9 mouse cellular contexts compared by ENCODE assay signal in the genomic region with DNA sequence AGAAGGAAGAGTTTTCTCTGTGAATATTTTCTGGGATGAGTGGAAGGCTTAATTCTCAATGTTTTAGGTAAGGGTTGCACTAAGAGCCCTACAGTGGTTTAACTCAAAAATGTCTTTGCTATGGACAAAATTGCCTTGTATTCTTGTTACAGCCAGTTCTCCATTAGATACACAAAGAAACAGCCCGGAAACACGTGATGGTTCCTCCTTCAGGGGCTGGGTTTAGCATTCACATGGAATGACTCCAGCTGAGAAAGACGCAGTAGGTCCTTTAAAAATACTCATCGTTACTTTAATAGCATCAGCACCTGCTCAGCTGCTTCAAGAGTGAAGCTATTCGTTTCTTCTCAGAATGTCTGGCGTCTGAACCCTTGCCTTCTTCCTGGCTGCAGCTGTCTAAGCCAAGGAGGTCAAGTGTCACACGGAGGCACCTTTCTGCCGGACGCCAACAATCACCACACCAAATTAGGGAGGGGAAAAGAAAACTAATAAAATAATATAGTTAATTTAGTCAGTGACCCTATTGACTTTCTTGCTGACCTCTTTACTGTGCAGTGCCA. TPM values are rescaled to one million over a fixed set of nuclear protein-coding genes. Genes with fewer than 3 reads are reported as not detected.
DNase-seq lines count a peak whose midpoint lies in the region; ATAC-seq and TF ChIP-seq lines count a peak whose summit lies in the region.
"Had no signal": no experiment of that assay in that cellular context is flagged by ENCODE, and none has a peak within 500 bp of the region (broad histone marks: within the 10 kb centered on the region; RNA-seq: fewer than 3 reads in every experiment).

No protein-coding gene starts in this region.

- TF ChIP-seq CTCF in E14TG2a.4 (conservative IDR thresholded peaks at IDR 0.05; ENCODE audit: low read length): no peak

- WGBS in hindbrain, embryonic 10.5 days: 31% methylated on average over 9 of the region's 9 CpGs
- WGBS in hindbrain, embryonic 14.5 days: 42% methylated on average over 9 of the region's 9 CpGs
- 19% methylated on average over 9 of the region's 9 CpGs for WGBS in limb, embryonic 12.5 days

- DNase-seq in hindbrain, embryonic 10.5 days (ENCODE audit: low spot score): no peak
- DNase-seq in hindbrain, embryonic 14.5 days (ENCODE audit: low spot score): no peak
- peak; percentile 34 for DNase-seq in embryo, embryonic 11 days
- no peak for DNase-seq in spleen, postnatal 10 days (ENCODE audit: low spot score in 2 of 2)
- no peak for DNase-seq in cerebellum, adult 9-10 months

- no peak overlapping the region for H3K27ac ChIP-seq in hindbrain, embryonic 10.5 days
- H3K27ac ChIP-seq in hindbrain, embryonic 14.5 days: no peak overlapping the region
- H3K27ac ChIP-seq in limb, embryonic 12.5 days: 0 out of 2 replicates have a peak overlapping the region, but pooled peaks have one; percentile 51

- no peak overlapping the region for H3K9ac ChIP-seq in hindbrain, embryonic 14.5 days
- no peak overlapping the region for H3K9ac ChIP-seq in limb, embryonic 12.5 days (replicated peaks)

- H3K4me1 ChIP-seq in hindbrain, embryonic 10.5 days (replicated peaks): peaks cover 39% of the 10 kb centered on the region
- H3K4me1 ChIP-seq in hindbrain, embryonic 14.5 days (replicated peaks; ENCODE audit: control insufficient read depth, insufficient read depth, low read length): peaks cover 16% of the 10 kb centered on the region
- peaks cover 63% of the 10 kb centered on the region for H3K4me1 ChIP-seq in E14TG2a.4 (replicated peaks; ENCODE audit: low read depth, low read length)
- peaks cover 32% of the 10 kb centered on the region for H3K4me1 ChIP-seq in limb, embryonic 12.5 days (replicated peaks)

- ATAC-seq in hindbrain, embryonic 14.5 days (ENCODE audit: low FRiP score): no peak
- ATAC-seq in limb, embryonic 12.5 days (ENCODE audit: insufficient number of reproducible peaks, insufficient read depth, low FRiP score, low TSS enrichment, low read depth): no peak
- no peak for ATAC-seq in erythroid progenitor cell, adult 5-6 weeks (replicated peaks; ENCODE audit: low FRiP score, poor library complexity, severe bottlenecking)

- no peak overlapping the region for H3K4me2 ChIP-seq in hindbrain, embryonic 14.5 days (replicated peaks)
- peak overlapping the region; percentile 72 for H3K4me2 ChIP-seq in limb, embryonic 12.5 days

- H3K27me3 ChIP-seq in hindbrain, embryonic 10.5 days (ENCODE audit: insufficient read depth, poor library complexity, severe bottlenecking): peaks cover 69% of the 10 kb centered on the region
- H3K27me3 ChIP-seq in hindbrain, embryonic 14.5 days (ENCODE audit: control insufficient read depth, insufficient read depth, low read length): peaks cover 11% of the 10 kb centered on the region
- peaks cover 21% of the 10 kb centered on the region for H3K27me3 ChIP-seq in E14TG2a.4 (ENCODE audit: insufficient read depth, low read length)
- peaks cover 6% of the 10 kb centered on the region for H3K27me3 ChIP-seq in limb, embryonic 12.5 days

- 0 out of 2 replicates have a peak overlapping the region, but pooled peaks have one; percentile 72 for H3K4me3 ChIP-seq in hindbrain, embryonic 10.5 days
- H3K4me3 ChIP-seq in hindbrain, embryonic 14.5 days (replicated peaks; ENCODE audit: low read length): no peak overlapping the region
- H3K4me3 ChIP-seq in E14TG2a.4 (replicated peaks; ENCODE audit: low read length): peak overlapping the region; percentile 85
- H3K4me3 ChIP-seq in limb, embryonic 12.5 days (replicated peaks): peak overlapping the region; percentile 78

- no peaks in the 10 kb centered on the region for H3K9me3 ChIP-seq in hindbrain, embryonic 10.5 days
- no peaks in the 10 kb centered on the region for H3K9me3 ChIP-seq in hindbrain, embryonic 14.5 days (ENCODE audit: control insufficient read depth, low read length)
- no peaks in the 10 kb centered on the region for H3K9me3 ChIP-seq in E14TG2a.4 (ENCODE audit: low read length)
- H3K9me3 ChIP-seq in limb, embryonic 12.5 days: no peaks in the 10 kb centered on the region

- H3K36me3 ChIP-seq in hindbrain, embryonic 10.5 days: no peaks in the 10 kb centered on the region
- no peaks in the 10 kb centered on the region for H3K36me3 ChIP-seq in hindbrain, embryonic 14.5 days (replicated peaks; ENCODE audit: control insufficient read depth, insufficient read depth)
- peaks cover 5% of the 10 kb centered on the region for H3K36me3 ChIP-seq in E14TG2a.4 (ENCODE audit: insufficient read depth, low read length)
- peaks cover 2% of the 10 kb centered on the region for H3K36me3 ChIP-seq in limb, embryonic 12.5 days

RNA-seq across cellular contexts. Expression of gene Shisa2, which starts 0.7 kb away (rescaled TPM):
- 15.0 and 17.1 TPM in 2 replicates for polyA plus RNA-seq in hindbrain, embryonic 10.5 days (2016; fragmentation: Nextera tagmentation; extraction: Ambion mirVana)
- polyA plus RNA-seq in hindbrain, embryonic 14.5 days (2014; fragmentation: Nextera tagmentation; extraction: Ambion mirVana): 5.6 and 6.5 TPM in 2 replicates
- polyA plus RNA-seq in limb, embryonic 12.5 days (2016; fragmentation: Nextera tagmentation; extraction: Ambion mirVana): 89.9 and 96.0 TPM in 2 replicates
- total RNA-seq in erythroid progenitor cell, adult 5-6 weeks (2015; ENCODE audit: low replicate concordance): not detected in 2 replicates
- total RNA-seq in erythroid progenitor cell, adult 5-6 weeks (2017; ENCODE audit: low replicate concordance): not detected in 2 replicates
- total RNA-seq: MEL had no signal

RNA-seq across cellular contexts. Expression of gene Cdadc1, which starts 26.6 kb away (rescaled TPM):
- 23.5 and 26.3 TPM in 2 replicates for polyA plus RNA-seq in hindbrain, embryonic 10.5 days (2016; fragmentation: Nextera tagmentation; extraction: Ambion mirVana)
- 35.2 and 37.3 TPM in 2 replicates for polyA plus RNA-seq in hindbrain, embryonic 14.5 days (2014; fragmentation: Nextera tagmentation; extraction: Ambion mirVana)
- polyA plus RNA-seq in limb, embryonic 12.5 days (2016; fragmentation: Nextera tagmentation; extraction: Ambion mirVana): 33.1 and 35.5 TPM in 2 replicates
- total RNA-seq in erythroid progenitor cell, adult 5-6 weeks (2015; ENCODE audit: low replicate concordance): 17.2 and 20.9 TPM in 2 replicates
- total RNA-seq in erythroid progenitor cell, adult 5-6 weeks (2017; ENCODE audit: low replicate concordance): 8.1 and 11.9 TPM in 2 replicates
